Mouse (Mus musculus): ENCODE results near the gene Rtl10. TPM values are rescaled to one million over a fixed set of nuclear protein-coding genes. Genes with fewer than 3 reads are reported as not detected.

Rtl10 gene
- total and polyA plus RNA-seq, 3 experiments, result 3.5 to 9.9 (median 8.3) TPM

- TF ChIP-seq CTCF (IDR thresholded peaks at IDR 0.05; ENCODE audit: low read depth, low read length) (no peak), GATA2 (IDR thresholded peaks at IDR 0.05; ENCODE audit: borderline replicate concordance, low read depth, low read length) (no peak), GATA1 (IDR thresholded peaks at IDR 0.05; ENCODE audit: borderline replicate concordance, low read length) (no peak), POLR2AphosphoS5 (IDR thresholded peaks at IDR 0.05; ENCODE audit: insufficient replicate concordance, low read depth, low read length) (no peak), TAL1 (conservative IDR thresholded peaks at IDR 0.05; ENCODE audit: low read depth, low read length) (no peak)
- Histone ChIP-seq H3K36me3 (replicated peaks) (peaks cover 39% of the 10 kb centered on the region), H3K27me3 (ENCODE audit: insufficient read depth, low read length) (no peaks in the 10 kb centered on the region), H3K9me3 (replicated peaks) (no peaks in the 10 kb centered on the region), H3K4me1 (ENCODE audit: insufficient read depth, low read depth, low read length) (peaks cover 50% of the 10 kb centered on the region), H3K4me3 (ENCODE audit: low read depth, low read length) (peak overlapping the region; percentile 88)
- peak; percentile 45 for DNase-seq (ENCODE audit: low spot score)
- ATAC-seq (ENCODE audit: extremely low read depth, insufficient number of reproducible peaks, low FRiP score, poor library complexity, severe bottlenecking), result no peak
Observed at GRCm38 (mm10) chr16:18498996-18499395, 295 bp downstream of the Rtl10 start.

- Histone ChIP-seq H3K36me3 (replicated peaks) (peaks cover 60% of the 10 kb centered on the region), H3K4me3 (ENCODE audit: low read depth, low read length) (no peak overlapping the region), H3K4me1 (ENCODE audit: insufficient read depth, low read depth, low read length) (peaks cover 53% of the 10 kb centered on the region), H3K27me3 (ENCODE audit: insufficient read depth, low read length) (no peaks in the 10 kb centered on the region), H3K9me3 (replicated peaks) (no peaks in the 10 kb centered on the region)
- DNase-seq (ENCODE audit: low spot score), result no peak
- ATAC-seq (ENCODE audit: extremely low read depth, insufficient number of reproducible peaks, low FRiP score, poor library complexity, severe bottlenecking), result no peak
- TF ChIP-seq POLR2AphosphoS5 (IDR thresholded peaks at IDR 0.05; ENCODE audit: insufficient replicate concordance, low read depth, low read length) (no peak), CTCF (IDR thresholded peaks at IDR 0.05; ENCODE audit: low read depth, low read length) (no peak), GATA1 (IDR thresholded peaks at IDR 0.05; ENCODE audit: borderline replicate concordance, low read length) (no peak), GATA2 (IDR thresholded peaks at IDR 0.05; ENCODE audit: borderline replicate concordance, low read depth, low read length) (no peak), TAL1 (conservative IDR thresholded peaks at IDR 0.05; ENCODE audit: low read depth, low read length) (no peak)
Observed at GRCm38 (mm10) chr16:18501531-18501930, 2.8 kb downstream of the Rtl10 start.

GRCm38 (mm10) chr16:18503566-18504342 lies 5.1 kb downstream of the Rtl10 start:
- ATAC-seq (ENCODE audit: extremely low read depth, insufficient number of reproducible peaks, low FRiP score, poor library complexity, severe bottlenecking) (no peak), DNase-seq (ENCODE audit: low spot score) (no peak)
- Histone ChIP-seq H3K4me1 (ENCODE audit: insufficient read depth, low read depth, low read length) (peaks cover 39% of the 10 kb centered on the region), H3K9me3 (replicated peaks) (no peaks in the 10 kb centered on the region), H3K27me3 (ENCODE audit: insufficient read depth, low read length) (no peaks in the 10 kb centered on the region), H3K36me3 (replicated peaks) (peaks cover 77% of the 10 kb centered on the region), H3K4me3 (ENCODE audit: low read depth, low read length) (no peak overlapping the region)
- TF ChIP-seq POLR2AphosphoS5 (IDR thresholded peaks at IDR 0.05; ENCODE audit: insufficient replicate concordance, low read depth, low read length), result no peak
- TF ChIP-seq GATA2 (IDR thresholded peaks at IDR 0.05; ENCODE audit: borderline replicate concordance, low read depth, low read length), result no peak
- TF ChIP-seq GATA1 (IDR thresholded peaks at IDR 0.05; ENCODE audit: borderline replicate concordance, low read length), result no peak
- no peak for TF ChIP-seq CTCF (IDR thresholded peaks at IDR 0.05; ENCODE audit: low read depth, low read length)
- TF ChIP-seq TAL1 (conservative IDR thresholded peaks at IDR 0.05; ENCODE audit: low read depth, low read length), result no peak

GRCm38 (mm10) chr16:18506524-18507199 lies 8.0 kb downstream of the Rtl10 start:
- TF ChIP-seq POLR2AphosphoS5 (IDR thresholded peaks at IDR 0.05; ENCODE audit: insufficient replicate concordance, low read depth, low read length), result no peak
- no peak for TF ChIP-seq CTCF (IDR thresholded peaks at IDR 0.05; ENCODE audit: low read depth, low read length)
- no peak for TF ChIP-seq GATA1 (IDR thresholded peaks at IDR 0.05; ENCODE audit: borderline replicate concordance, low read length)
- TF ChIP-seq TAL1 (conservative IDR thresholded peaks at IDR 0.05; ENCODE audit: low read depth, low read length), result no peak
- no peak for TF ChIP-seq GATA2 (IDR thresholded peaks at IDR 0.05; ENCODE audit: borderline replicate concordance, low read depth, low read length)
- DNase-seq (ENCODE audit: low spot score) (no peak), ATAC-seq (ENCODE audit: extremely low read depth, insufficient number of reproducible peaks, low FRiP score, poor library complexity, severe bottlenecking) (no peak)
- Histone ChIP-seq H3K27me3 (ENCODE audit: insufficient read depth, low read length) (no peaks in the 10 kb centered on the region), H3K4me3 (ENCODE audit: low read depth, low read length) (no peak overlapping the region), H3K36me3 (replicated peaks) (peaks cover 77% of the 10 kb centered on the region), H3K9me3 (replicated peaks) (no peaks in the 10 kb centered on the region), H3K4me1 (ENCODE audit: insufficient read depth, low read depth, low read length) (peaks cover 10% of the 10 kb centered on the region)

- TF ChIP-seq POLR2AphosphoS5 (IDR thresholded peaks at IDR 0.05; ENCODE audit: insufficient replicate concordance, low read depth, low read length) (no peak), TAL1 (conservative IDR thresholded peaks at IDR 0.05; ENCODE audit: low read depth, low read length) (no peak)
- no peak for DNase-seq (ENCODE audit: low spot score)
- Histone ChIP-seq H3K4me3 (ENCODE audit: low read depth, low read length) (no peak overlapping the region), H3K27me3 (ENCODE audit: insufficient read depth, low read length) (no peaks in the 10 kb centered on the region), H3K36me3 (replicated peaks) (peaks cover 77% of the 10 kb centered on the region), H3K9me3 (replicated peaks) (no peaks in the 10 kb centered on the region), H3K4me1 (ENCODE audit: insufficient read depth, low read depth, low read length) (peaks cover 5% of the 10 kb centered on the region; the same call in 1 of the 2 replicates)
- no peak for ATAC-seq (ENCODE audit: extremely low read depth, insufficient number of reproducible peaks, low FRiP score, poor library complexity, severe bottlenecking)
Observed at GRCm38 (mm10) chr16:18507200-18507549, 8.5 kb downstream of the Rtl10 start.

GRCm38 (mm10) chr16:18511741-18512140 lies 13.0 kb downstream of the Rtl10 start:
- no peak for DNase-seq (ENCODE audit: low spot score)
- peaks cover 41% of the 10 kb centered on the region for H3K36me3 ChIP-seq (replicated peaks)
- no peaks in the 10 kb centered on the region for H3K4me1 ChIP-seq (ENCODE audit: insufficient read depth, low read depth, low read length)
- H3K4me3 ChIP-seq (ENCODE audit: low read depth, low read length), result no peak overlapping the region
- H3K27me3 ChIP-seq (ENCODE audit: insufficient read depth, low read length), result no peaks in the 10 kb centered on the region
- H3K9me3 ChIP-seq (replicated peaks), result no peaks in the 10 kb centered on the region
- TF ChIP-seq GATA2 (IDR thresholded peaks at IDR 0.05; ENCODE audit: borderline replicate concordance, low read depth, low read length) (no peak), CTCF (IDR thresholded peaks at IDR 0.05; ENCODE audit: low read depth, low read length) (no peak), TAL1 (conservative IDR thresholded peaks at IDR 0.05; ENCODE audit: low read depth, low read length) (no peak), POLR2AphosphoS5 (IDR thresholded peaks at IDR 0.05; ENCODE audit: insufficient replicate concordance, low read depth, low read length) (no peak), GATA1 (IDR thresholded peaks at IDR 0.05; ENCODE audit: borderline replicate concordance, low read length) (no peak)
- ATAC-seq (ENCODE audit: extremely low read depth, insufficient number of reproducible peaks, low FRiP score, poor library complexity, severe bottlenecking), result no peak
